Mouse (Mus musculus): ENCODE measurements at regions not wholly inside any gene's neighbourhood (a gene's known extent, or its start where the extent isn't known, plus 50 kb on each side); places are given as distances from the start of the nearest gene placed in this dataset.

DNA sequence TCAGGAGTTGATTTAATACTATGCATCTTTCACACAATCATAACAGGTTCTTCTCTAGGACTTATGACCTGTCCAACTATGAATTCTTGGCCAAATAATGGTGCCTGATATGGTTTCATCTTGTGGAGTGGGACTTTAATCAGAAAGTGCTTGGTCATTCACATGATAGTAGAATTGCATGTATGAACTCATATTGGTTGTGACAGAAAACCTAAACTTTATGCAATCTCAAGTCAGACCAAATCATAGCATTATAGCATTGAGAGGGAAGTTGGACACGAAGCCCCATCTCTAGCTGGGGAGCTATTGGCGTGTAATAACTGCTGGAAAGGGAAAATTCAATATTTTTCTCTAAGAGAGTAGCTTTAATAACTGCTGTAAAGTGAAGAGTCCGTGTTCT lies 639.4 kb upstream of the B3galt2 start:
- 88% methylated on average over 3 of the region's 3 CpGs for WGBS
- Histone ChIP-seq H3K36me3 (ENCODE audit: control insufficient read depth, insufficient read depth, low read length) (no peaks in the 10 kb centered on the region), H3K4me3 (ENCODE audit: control insufficient read depth, insufficient read depth, low read length) (no peak overlapping the region), H3K27ac (ENCODE audit: control insufficient read depth, insufficient read depth, low read length) (no peak overlapping the region), H3K4me1 (replicated peaks; ENCODE audit: control insufficient read depth, insufficient read depth, low read length) (no peaks in the 10 kb centered on the region), H3K27me3 (ENCODE audit: control insufficient read depth, insufficient read depth, low read length) (no peaks in the 10 kb centered on the region)
- no peak for DNase-seq
- TF ChIP-seq CTCF (IDR thresholded peaks at IDR 0.05; ENCODE audit: borderline replicate concordance, control insufficient read depth, extremely low read depth, insufficient read depth, low read length, poor library complexity) (no peak), POLR2A (IDR thresholded peaks at IDR 0.05; ENCODE audit: control insufficient read depth, extremely low read depth, insufficient read depth, low read length, poor library complexity) (no peak)

DNA sequence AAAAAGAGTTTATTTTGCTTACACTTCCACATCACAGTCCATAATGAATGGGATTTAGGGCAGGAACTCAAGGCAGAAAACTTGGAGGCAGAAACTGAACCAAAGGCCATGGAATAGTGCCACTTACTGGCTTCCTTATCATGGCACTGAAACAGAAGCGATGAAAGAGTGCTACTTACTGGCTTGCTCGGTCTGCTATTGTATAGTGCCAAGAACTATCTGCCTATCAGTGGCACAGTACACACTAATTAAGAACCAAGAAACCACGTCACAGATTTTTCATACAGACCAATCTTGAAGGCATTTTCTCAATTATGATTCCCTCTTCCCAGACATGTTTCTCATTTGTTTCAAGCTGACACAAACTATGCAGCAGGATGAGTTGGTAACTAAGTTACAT lies 634.4 kb upstream of the B3galt2 start:
- WGBS = 92% methylated on average over 3 of the region's 3 CpGs
- no peaks in the 10 kb centered on the region for H3K36me3 ChIP-seq (ENCODE audit: control insufficient read depth, insufficient read depth, low read length)
- H3K27ac ChIP-seq (ENCODE audit: control insufficient read depth, insufficient read depth, low read length) = no peak overlapping the region
- TF ChIP-seq CTCF (IDR thresholded peaks at IDR 0.05; ENCODE audit: borderline replicate concordance, control insufficient read depth, extremely low read depth, insufficient read depth, low read length, poor library complexity) (no peak), POLR2A (IDR thresholded peaks at IDR 0.05; ENCODE audit: control insufficient read depth, extremely low read depth, insufficient read depth, low read length, poor library complexity) (no peak)
- H3K4me1 ChIP-seq (replicated peaks; ENCODE audit: control insufficient read depth, insufficient read depth, low read length) = no peaks in the 10 kb centered on the region
- no peaks in the 10 kb centered on the region for H3K27me3 ChIP-seq (ENCODE audit: control insufficient read depth, insufficient read depth, low read length)
- no peak for DNase-seq
- no peak overlapping the region for H3K4me3 ChIP-seq (ENCODE audit: control insufficient read depth, insufficient read depth, low read length)

- TF ChIP-seq POLR2A (IDR thresholded peaks at IDR 0.05; ENCODE audit: control insufficient read depth, extremely low read depth, insufficient read depth, low read length, poor library complexity) (no peak), CTCF (IDR thresholded peaks at IDR 0.05; ENCODE audit: borderline replicate concordance, control insufficient read depth, extremely low read depth, insufficient read depth, low read length, poor library complexity) (no peak)
- 94% methylated on average over 2 of the region's 2 CpGs for WGBS
- no peak overlapping the region for H3K4me3 ChIP-seq (ENCODE audit: control insufficient read depth, insufficient read depth, low read length)
- DNase-seq = no peak
- no peak overlapping the region for H3K27ac ChIP-seq (ENCODE audit: control insufficient read depth, insufficient read depth, low read length)
- no peaks in the 10 kb centered on the region for H3K4me1 ChIP-seq (replicated peaks; ENCODE audit: control insufficient read depth, insufficient read depth, low read length)
- H3K27me3 ChIP-seq (ENCODE audit: control insufficient read depth, insufficient read depth, low read length) = no peaks in the 10 kb centered on the region
- no peaks in the 10 kb centered on the region for H3K36me3 ChIP-seq (ENCODE audit: control insufficient read depth, insufficient read depth, low read length)
Measured at GRCm38 (mm10) chr1:143019982-143020381, 620.5 kb upstream of the B3galt2 start.

DNA sequence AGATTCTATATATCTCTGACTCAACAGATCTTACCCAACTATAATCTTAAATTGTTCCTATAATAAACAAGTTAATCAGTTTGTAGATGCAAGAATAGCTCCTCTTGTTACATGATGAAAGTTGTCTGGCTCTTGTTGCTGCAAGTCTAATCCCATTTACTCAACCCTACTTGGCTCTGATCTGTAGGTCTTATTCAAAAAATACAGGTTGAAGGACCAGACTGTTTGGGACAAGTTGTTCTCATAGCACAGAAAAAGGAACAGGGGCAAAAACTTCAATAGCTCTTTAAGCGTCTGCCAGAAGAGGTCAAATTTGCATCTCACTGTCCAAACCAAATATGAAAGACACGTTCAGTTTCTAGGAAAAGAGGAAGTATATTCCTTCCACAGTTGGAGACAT lies 587.3 kb upstream of the B3galt2 start:
- H3K4me1 ChIP-seq (replicated peaks; ENCODE audit: control insufficient read depth, insufficient read depth, low read length) = no peaks in the 10 kb centered on the region

DNA sequence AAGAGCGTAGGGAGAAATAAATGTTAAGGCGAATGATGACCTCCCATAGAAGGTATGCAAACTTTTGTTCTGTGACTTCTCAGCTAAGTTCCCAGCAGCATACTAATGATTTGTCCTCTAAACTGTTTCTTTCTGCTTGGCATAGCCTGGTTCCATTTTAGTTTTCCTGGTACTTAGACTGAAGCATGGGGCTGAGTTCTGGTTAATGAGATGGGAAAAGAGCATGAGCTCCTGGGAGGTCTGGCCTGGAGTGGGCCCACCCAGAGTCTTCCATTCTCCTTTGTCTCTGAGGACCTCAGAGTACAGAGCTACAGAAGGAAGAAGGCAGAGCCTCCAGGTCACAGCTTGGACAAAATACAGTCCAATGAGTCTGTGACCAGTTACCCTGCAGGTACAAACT lies 586.9 kb upstream of the B3galt2 start:
- no peaks in the 10 kb centered on the region for H3K4me1 ChIP-seq (replicated peaks; ENCODE audit: control insufficient read depth, insufficient read depth, low read length)
- 95% methylated on average over 2 of the region's 2 CpGs for WGBS
- no peaks in the 10 kb centered on the region for H3K27me3 ChIP-seq (ENCODE audit: control insufficient read depth, insufficient read depth, low read length)
- H3K27ac ChIP-seq (ENCODE audit: control insufficient read depth, insufficient read depth, low read length) = no peak overlapping the region
- H3K4me3 ChIP-seq (ENCODE audit: control insufficient read depth, insufficient read depth, low read length) = no peak overlapping the region
- TF ChIP-seq POLR2A (IDR thresholded peaks at IDR 0.05; ENCODE audit: control insufficient read depth, extremely low read depth, insufficient read depth, low read length, poor library complexity) (no peak), CTCF (IDR thresholded peaks at IDR 0.05; ENCODE audit: borderline replicate concordance, control insufficient read depth, extremely low read depth, insufficient read depth, low read length, poor library complexity) (no peak)
- no peaks in the 10 kb centered on the region for H3K36me3 ChIP-seq (ENCODE audit: control insufficient read depth, insufficient read depth, low read length)
- DNase-seq = no peak

More for the DNA sequence above, 587.3 kb upstream of the B3galt2 start:
- 55% methylated on average over 2 of the region's 2 CpGs for WGBS
- H3K36me3 ChIP-seq (ENCODE audit: control insufficient read depth, insufficient read depth, low read length) = no peaks in the 10 kb centered on the region
- H3K27me3 ChIP-seq (ENCODE audit: control insufficient read depth, insufficient read depth, low read length) = no peaks in the 10 kb centered on the region
- no peak for DNase-seq
- no peak overlapping the region for H3K4me3 ChIP-seq (ENCODE audit: control insufficient read depth, insufficient read depth, low read length)
- no peak for TF ChIP-seq CTCF (IDR thresholded peaks at IDR 0.05; ENCODE audit: borderline replicate concordance, control insufficient read depth, extremely low read depth, insufficient read depth, low read length, poor library complexity)
- no peak for TF ChIP-seq POLR2A (IDR thresholded peaks at IDR 0.05; ENCODE audit: control insufficient read depth, extremely low read depth, insufficient read depth, low read length, poor library complexity)
- H3K27ac ChIP-seq (ENCODE audit: control insufficient read depth, insufficient read depth, low read length) = no peak overlapping the region

- DNase-seq = no peak
- H3K4me1 ChIP-seq (replicated peaks; ENCODE audit: control insufficient read depth, insufficient read depth, low read length) = no peaks in the 10 kb centered on the region
- WGBS = 66% methylated on average over 3 of the region's 3 CpGs
- no peaks in the 10 kb centered on the region for H3K27me3 ChIP-seq (ENCODE audit: control insufficient read depth, insufficient read depth, low read length)
- TF ChIP-seq CTCF (IDR thresholded peaks at IDR 0.05; ENCODE audit: borderline replicate concordance, control insufficient read depth, extremely low read depth, insufficient read depth, low read length, poor library complexity) (no peak), POLR2A (IDR thresholded peaks at IDR 0.05; ENCODE audit: control insufficient read depth, extremely low read depth, insufficient read depth, low read length, poor library complexity) (no peak)
- no peaks in the 10 kb centered on the region for H3K36me3 ChIP-seq (ENCODE audit: control insufficient read depth, insufficient read depth, low read length)
- H3K4me3 ChIP-seq (ENCODE audit: control insufficient read depth, insufficient read depth, low read length) = no peak overlapping the region
- no peak overlapping the region for H3K27ac ChIP-seq (ENCODE audit: control insufficient read depth, insufficient read depth, low read length)
Measured at GRCm38 (mm10) chr1:143054451-143055024, 585.9 kb upstream of the B3galt2 start.
